Mouse (Mus musculus): ENCODE measurements at regions not wholly inside any gene's neighbourhood (a gene's known extent, or its start where the extent isn't known, plus 50 kb on each side); places are given as distances from the start of the nearest gene placed in this dataset.

GRCm38 (mm10) chr11:26793928-26794628 is 200.3 kb upstream of the Vrk2 start:
- Histone ChIP-seq H3K9me3 (ENCODE audit: control insufficient read depth, insufficient read depth, low read depth, low read length) (no peaks in the 10 kb centered on the region), H3K4me1 (ENCODE audit: control insufficient read depth in 2 of 2, insufficient read depth in 2 of 2, low read length in 2 of 2, poor library complexity in 1 of 2) (no peaks in the 10 kb centered on the region), H3K9ac (ENCODE audit: insufficient read depth, low read depth, low read length, poor library complexity, severe bottlenecking) (no peak overlapping the region), H3K4me3 (ENCODE audit: insufficient read depth in 1 of 2, low read depth in 1 of 2, low read length in 2 of 2, poor library complexity in 1 of 2, severe bottlenecking in 1 of 2) (no peak overlapping the region), H3K27ac (ENCODE audit: insufficient read depth, low read depth, low read length, poor library complexity, severe bottlenecking) (no peak overlapping the region), H3K36me3 (ENCODE audit: control insufficient read depth, insufficient read depth, low read length, poor library complexity, severe bottlenecking) (no peaks in the 10 kb centered on the region)
- in situ Hi-C loops (cut with MboI; ENCODE audit: low sequenced_read_pairs in 2 of 2, unreplicated experiment in 2 of 2): no loop called here
- TF ChIP-seq HCFC1 (IDR thresholded peaks at IDR 0.05; ENCODE audit: borderline replicate concordance, insufficient read depth, low read length): no peak
- no peak for TF ChIP-seq ZNF384 (IDR thresholded peaks at IDR 0.05; ENCODE audit: low read depth, low read length)
- TF ChIP-seq CHD2 (IDR thresholded peaks at IDR 0.05; ENCODE audit: low read depth, low read length): no peak
- no peak for TF ChIP-seq MAFK (IDR thresholded peaks at IDR 0.05; ENCODE audit: insufficient read depth, low read depth, low read length)
- no peak for TF ChIP-seq ZC3H11A (IDR thresholded peaks at IDR 0.05; ENCODE audit: borderline replicate concordance, low read depth, low read length)
- DNase-seq (ENCODE audit: low read depth, low spot score): no peak

GRCm38 (mm10) chr11:26789281-26789680 is 195.5 kb upstream of the Vrk2 start:
- Histone ChIP-seq H3K4me1 (ENCODE audit: control insufficient read depth in 2 of 2, insufficient read depth in 2 of 2, low read length in 2 of 2, poor library complexity in 1 of 2) (no peaks in the 10 kb centered on the region), H3K36me3 (ENCODE audit: control insufficient read depth, insufficient read depth, low read length, poor library complexity, severe bottlenecking) (no peaks in the 10 kb centered on the region), H3K9me3 (ENCODE audit: control insufficient read depth, insufficient read depth, low read depth, low read length) (no peaks in the 10 kb centered on the region), H3K9ac (ENCODE audit: insufficient read depth, low read depth, low read length, poor library complexity, severe bottlenecking) (no peak overlapping the region), H3K4me3 (ENCODE audit: insufficient read depth in 1 of 2, low read depth in 1 of 2, low read length in 2 of 2, poor library complexity in 1 of 2, severe bottlenecking in 1 of 2) (no peak overlapping the region), H3K27ac (ENCODE audit: insufficient read depth, low read depth, low read length, poor library complexity, severe bottlenecking) (no peak overlapping the region)
- in situ Hi-C loops (cut with MboI; ENCODE audit: low sequenced_read_pairs in 2 of 2, unreplicated experiment in 2 of 2): no loop called here
- DNase-seq (ENCODE audit: low read depth, low spot score): no peak
- TF ChIP-seq ZNF384 (IDR thresholded peaks at IDR 0.05; ENCODE audit: low read depth, low read length) (no peak), CHD2 (IDR thresholded peaks at IDR 0.05; ENCODE audit: low read depth, low read length) (no peak), MAFK (IDR thresholded peaks at IDR 0.05; ENCODE audit: insufficient read depth, low read depth, low read length) (no peak), ZC3H11A (IDR thresholded peaks at IDR 0.05; ENCODE audit: borderline replicate concordance, low read depth, low read length) (no peak), HCFC1 (IDR thresholded peaks at IDR 0.05; ENCODE audit: borderline replicate concordance, insufficient read depth, low read length) (no peak)

GRCm38 (mm10) chr11:26785164-26785563 is 191.4 kb upstream of the Vrk2 start:
- TF ChIP-seq ZC3H11A (IDR thresholded peaks at IDR 0.05; ENCODE audit: borderline replicate concordance, low read depth, low read length) (peak; percentile 72; the same call in 1 of the 2 replicates), MAFK (IDR thresholded peaks at IDR 0.05; ENCODE audit: insufficient read depth, low read depth, low read length) (no peak)
- in situ Hi-C loops (cut with MboI; ENCODE audit: low sequenced_read_pairs in 2 of 2, unreplicated experiment in 2 of 2): no loop called here
- Histone ChIP-seq H3K9ac (ENCODE audit: insufficient read depth, low read depth, low read length, poor library complexity, severe bottlenecking) (no peak overlapping the region), H3K36me3 (ENCODE audit: control insufficient read depth, insufficient read depth, low read length, poor library complexity, severe bottlenecking) (no peaks in the 10 kb centered on the region), H3K27ac (ENCODE audit: insufficient read depth, low read depth, low read length, poor library complexity, severe bottlenecking) (no peak overlapping the region), H3K9me3 (ENCODE audit: control insufficient read depth, insufficient read depth, low read depth, low read length) (no peaks in the 10 kb centered on the region), H3K4me3 (ENCODE audit: insufficient read depth in 1 of 2, low read depth in 1 of 2, low read length in 2 of 2, poor library complexity in 1 of 2, severe bottlenecking in 1 of 2) (no peak overlapping the region), H3K4me1 (ENCODE audit: control insufficient read depth in 2 of 2, insufficient read depth in 2 of 2, low read length in 2 of 2, poor library complexity in 1 of 2) (no peaks in the 10 kb centered on the region)
- DNase-seq (ENCODE audit: low read depth, low spot score): no peak

GRCm38 (mm10) chr11:26773122-26773796 is 179.5 kb upstream of the Vrk2 start:
- TF ChIP-seq ZNF384 (IDR thresholded peaks at IDR 0.05; ENCODE audit: low read depth, low read length) (no peak), HCFC1 (IDR thresholded peaks at IDR 0.05; ENCODE audit: borderline replicate concordance, insufficient read depth, low read length) (no peak), CHD2 (IDR thresholded peaks at IDR 0.05; ENCODE audit: low read depth, low read length) (no peak), ZC3H11A (IDR thresholded peaks at IDR 0.05; ENCODE audit: borderline replicate concordance, low read depth, low read length) (no peak)
- no peak for DNase-seq (ENCODE audit: low read depth, low spot score)
- Histone ChIP-seq H3K4me3 (ENCODE audit: insufficient read depth in 1 of 2, low read depth in 1 of 2, low read length in 2 of 2, poor library complexity in 1 of 2, severe bottlenecking in 1 of 2) (no peak overlapping the region), H3K36me3 (ENCODE audit: control insufficient read depth, insufficient read depth, low read length, poor library complexity, severe bottlenecking) (no peaks in the 10 kb centered on the region), H3K4me1 (ENCODE audit: control insufficient read depth in 2 of 2, insufficient read depth in 2 of 2, low read length in 2 of 2, poor library complexity in 1 of 2) (no peaks in the 10 kb centered on the region), H3K9ac (ENCODE audit: insufficient read depth, low read depth, low read length, poor library complexity, severe bottlenecking) (no peak overlapping the region), H3K27ac (ENCODE audit: insufficient read depth, low read depth, low read length, poor library complexity, severe bottlenecking) (no peak overlapping the region), H3K9me3 (ENCODE audit: control insufficient read depth, insufficient read depth, low read depth, low read length) (no peaks in the 10 kb centered on the region)
- in situ Hi-C loops (cut with MboI; ENCODE audit: low sequenced_read_pairs in 2 of 2, unreplicated experiment in 2 of 2): no loop called here
